Mouse (Mus musculus): Measurements from ENCODE around the gene Gmppa. TPM values are rescaled to one million over a fixed set of nuclear protein-coding genes. Genes with fewer than 3 reads are reported as not detected.

Gmppa gene
- polyA plus RNA-seq, 1 experiment from 2014 or later, result 49.1 TPM

GRCm38 (mm10) chr1:75400493-75401115 is 35.1 kb upstream of the Gmppa start:
- peaks cover 29% of the 10 kb centered on the region for H3K4me1 ChIP-seq (replicated peaks)
- ATAC-seq (ENCODE audit: insufficient number of reproducible peaks, insufficient read depth, low FRiP score, low TSS enrichment, low read depth), result no peak

DNA sequence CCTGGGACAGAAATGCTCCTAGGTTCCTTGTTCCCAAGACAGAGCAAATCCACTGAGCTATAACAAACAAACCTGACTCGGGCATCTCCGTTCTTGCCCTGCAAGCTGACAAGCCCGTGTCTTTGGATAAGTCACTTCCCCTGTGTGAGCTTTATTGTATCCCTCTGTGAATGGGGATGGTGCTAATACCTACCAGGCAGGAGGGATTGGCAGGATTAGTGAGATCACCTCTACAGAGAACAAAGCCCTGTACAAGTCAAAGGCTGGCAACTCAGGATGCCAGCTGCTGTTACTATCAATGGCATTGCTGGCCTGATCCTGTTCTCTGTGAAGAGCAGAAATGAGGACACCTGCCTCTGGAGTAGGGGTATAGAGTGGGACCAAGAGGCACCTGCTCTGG is 30.2 kb upstream of the Gmppa start:
- Histone ChIP-seq H3K9ac (replicated peaks) (no peak overlapping the region), H3K27ac (no peak overlapping the region), H3K4me3 (replicated peaks) (no peak overlapping the region), H3K9me3 (no peaks in the 10 kb centered on the region), H3K4me1 (replicated peaks) (peaks cover 4% of the 10 kb centered on the region), H3K4me2 (no peak overlapping the region), H3K36me3 (peaks cover 74% of the 10 kb centered on the region), H3K27me3 (no peaks in the 10 kb centered on the region; the same call in 1 of the 2 replicates)
- ATAC-seq (ENCODE audit: insufficient number of reproducible peaks, insufficient read depth, low FRiP score, low TSS enrichment, low read depth), result no peak
- WGBS, result 83% methylated on average over 3 of the region's 3 CpGs

More at GRCm38 (mm10) chr1:75400493-75401115, 35.1 kb upstream of the Gmppa start:
- 39% methylated on average over 6 of the region's 6 CpGs for WGBS
- Histone ChIP-seq H3K9me3 (no peaks in the 10 kb centered on the region), H3K4me2 (peak overlapping the region; percentile 60), H3K4me3 (replicated peaks) (peak overlapping the region; percentile 26), H3K27ac (peak overlapping the region; percentile 89), H3K27me3 (no peaks in the 10 kb centered on the region), H3K36me3 (peaks cover 63% of the 10 kb centered on the region), H3K9ac (replicated peaks) (peak overlapping the region; percentile 48; the same call in 1 of the 2 replicates)

DNA sequence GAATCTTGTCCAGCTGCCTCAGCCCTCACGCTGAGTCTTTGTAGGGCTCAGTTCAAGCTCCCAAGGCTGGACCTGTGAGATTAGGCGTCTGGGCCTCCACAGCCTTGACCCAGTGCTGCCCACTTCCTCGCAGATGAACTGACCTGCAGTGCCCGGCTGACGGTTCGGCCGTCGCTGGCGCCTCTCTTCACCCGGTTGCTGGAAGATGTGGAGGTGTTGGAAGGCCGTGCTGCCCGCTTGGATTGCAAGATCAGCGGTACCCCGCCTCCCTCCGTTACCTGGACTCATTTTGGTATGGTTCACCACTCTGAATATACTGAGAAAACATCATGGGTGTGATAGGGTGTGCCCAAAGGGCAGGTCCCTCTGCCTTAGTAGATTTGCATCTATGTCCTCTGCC is 29.6 kb upstream of the Gmppa start:
- 96% methylated on average over 15 of the region's 15 CpGs for WGBS
- Histone ChIP-seq H3K9ac (replicated peaks) (no peak overlapping the region), H3K4me2 (no peak overlapping the region), H3K4me1 (replicated peaks) (no peaks in the 10 kb centered on the region), H3K9me3 (no peaks in the 10 kb centered on the region), H3K36me3 (peaks cover 73% of the 10 kb centered on the region), H3K27ac (no peak overlapping the region), H3K4me3 (replicated peaks) (no peak overlapping the region), H3K27me3 (no peaks in the 10 kb centered on the region; the same call in 1 of the 2 replicates)
- ATAC-seq (ENCODE audit: insufficient number of reproducible peaks, insufficient read depth, low FRiP score, low TSS enrichment, low read depth), result no peak

DNA sequence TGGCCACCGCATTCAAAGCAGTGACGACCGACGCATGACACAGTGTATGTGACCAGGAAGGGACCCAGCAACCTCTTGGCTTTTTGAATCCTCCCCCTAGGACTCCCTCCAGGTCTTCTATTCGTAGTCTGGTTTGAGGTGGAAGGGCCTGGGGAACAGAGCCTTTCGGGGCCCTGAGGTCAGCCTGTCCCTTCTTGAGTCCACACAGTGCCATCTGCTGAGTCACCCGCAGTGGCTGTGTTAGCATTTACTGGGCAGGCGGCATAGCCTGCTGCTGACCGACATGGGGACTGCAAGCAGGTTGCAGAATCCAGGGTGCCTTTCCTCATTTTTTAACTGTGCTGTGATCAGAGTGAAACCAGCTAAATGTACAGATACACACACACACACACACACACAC is 28.7 kb upstream of the Gmppa start:
- ATAC-seq (ENCODE audit: insufficient number of reproducible peaks, insufficient read depth, low FRiP score, low TSS enrichment, low read depth), result no peak
- H3K4me2 ChIP-seq, result no peak overlapping the region
- no peaks in the 10 kb centered on the region for H3K9me3 ChIP-seq
- no peak overlapping the region for H3K4me3 ChIP-seq (replicated peaks)
- WGBS, result 89% methylated on average over 9 of the region's 9 CpGs
- peaks cover 66% of the 10 kb centered on the region for H3K36me3 ChIP-seq
- no peak overlapping the region for H3K9ac ChIP-seq (replicated peaks)
- no peak overlapping the region for H3K27ac ChIP-seq
- no peaks in the 10 kb centered on the region for H3K4me1 ChIP-seq (replicated peaks)
- H3K27me3 ChIP-seq, result no peaks in the 10 kb centered on the region; the same call in 1 of the 2 replicates

DNA sequence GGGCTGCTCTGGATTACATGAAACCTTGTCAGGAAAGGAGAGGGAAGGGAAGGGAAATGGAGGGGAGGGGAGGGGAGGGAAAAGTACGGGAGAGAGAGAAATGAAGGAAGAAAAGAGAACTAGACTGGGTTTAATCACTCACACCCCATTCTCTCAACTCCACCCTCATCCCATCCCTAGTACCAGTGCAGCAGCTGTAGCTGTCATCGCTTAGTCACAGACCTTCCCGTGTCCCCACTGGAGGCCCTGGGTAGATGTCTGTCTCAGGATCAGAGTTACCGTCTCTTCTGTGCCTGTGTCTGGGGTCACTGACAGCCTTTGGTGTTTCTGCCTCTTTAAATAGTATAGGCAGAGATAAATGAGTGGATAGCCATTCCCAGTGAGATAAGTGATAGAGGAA is 27.5 kb upstream of the Gmppa start:
- Histone ChIP-seq H3K9ac (replicated peaks) (no peak overlapping the region), H3K27me3 (no peaks in the 10 kb centered on the region; the same call in 1 of the 2 replicates), H3K4me1 (replicated peaks) (no peaks in the 10 kb centered on the region), H3K9me3 (no peaks in the 10 kb centered on the region), H3K36me3 (peaks cover 55% of the 10 kb centered on the region), H3K27ac (no peak overlapping the region), H3K4me3 (replicated peaks) (no peak overlapping the region), H3K4me2 (no peak overlapping the region)
- no peak for ATAC-seq (ENCODE audit: insufficient number of reproducible peaks, insufficient read depth, low FRiP score, low TSS enrichment, low read depth)
- WGBS, result 77% methylated on average over 4 of the region's 4 CpGs

GRCm38 (mm10) chr1:75409950-75410349 is 25.8 kb upstream of the Gmppa start:
- no peaks in the 10 kb centered on the region for H3K4me1 ChIP-seq (replicated peaks)
- ATAC-seq (ENCODE audit: insufficient number of reproducible peaks, insufficient read depth, low FRiP score, low TSS enrichment, low read depth), result no peak
- 91% methylated on average over 7 of the region's 7 CpGs for WGBS

GRCm38 (mm10) chr1:75412196-75412595 is 23.5 kb upstream of the Gmppa start:
- ATAC-seq (ENCODE audit: insufficient number of reproducible peaks, insufficient read depth, low FRiP score, low TSS enrichment, low read depth), result no peak
- Histone ChIP-seq H3K9me3 (no peaks in the 10 kb centered on the region), H3K27me3 (no peaks in the 10 kb centered on the region), H3K4me3 (replicated peaks) (no peak overlapping the region), H3K4me2 (no peak overlapping the region), H3K9ac (replicated peaks) (no peak overlapping the region), H3K4me1 (replicated peaks) (no peaks in the 10 kb centered on the region), H3K27ac (no peak overlapping the region), H3K36me3 (peaks cover 46% of the 10 kb centered on the region)
- WGBS, result 89% methylated on average over 3 of the region's 3 CpGs

More at GRCm38 (mm10) chr1:75409950-75410349, 25.8 kb upstream of the Gmppa start:
- H3K4me3 ChIP-seq (replicated peaks), result no peak overlapping the region
- H3K27me3 ChIP-seq, result no peaks in the 10 kb centered on the region; the same call in 1 of the 2 replicates
- no peak overlapping the region for H3K9ac ChIP-seq (replicated peaks)
- peaks cover 47% of the 10 kb centered on the region for H3K36me3 ChIP-seq
- no peak overlapping the region for H3K4me2 ChIP-seq
- H3K9me3 ChIP-seq, result no peaks in the 10 kb centered on the region
- H3K27ac ChIP-seq, result no peak overlapping the region

- H3K9me3 ChIP-seq, result no peaks in the 10 kb centered on the region
- no peak overlapping the region for H3K9ac ChIP-seq (replicated peaks)
- no peak for ATAC-seq (ENCODE audit: insufficient number of reproducible peaks, insufficient read depth, low FRiP score, low TSS enrichment, low read depth)
- H3K4me3 ChIP-seq (replicated peaks), result no peak overlapping the region
- WGBS, result 58% methylated on average over 3 of the region's 3 CpGs
- peaks cover 49% of the 10 kb centered on the region for H3K36me3 ChIP-seq
- H3K4me2 ChIP-seq, result no peak overlapping the region
- H3K4me1 ChIP-seq (replicated peaks), result no peaks in the 10 kb centered on the region
- H3K27me3 ChIP-seq, result no peaks in the 10 kb centered on the region
- H3K27ac ChIP-seq, result no peak overlapping the region
Observed at GRCm38 (mm10) chr1:75413749-75414148, 22.0 kb upstream of the Gmppa start.

GRCm38 (mm10) chr1:75421794-75422193 is 13.9 kb upstream of the Gmppa start:
- 5% methylated on average over 18 of the region's 20 CpGs for WGBS
- no peak for ATAC-seq (ENCODE audit: insufficient number of reproducible peaks, insufficient read depth, low FRiP score, low TSS enrichment, low read depth)
- peaks cover 55% of the 10 kb centered on the region for H3K27me3 ChIP-seq

DNA sequence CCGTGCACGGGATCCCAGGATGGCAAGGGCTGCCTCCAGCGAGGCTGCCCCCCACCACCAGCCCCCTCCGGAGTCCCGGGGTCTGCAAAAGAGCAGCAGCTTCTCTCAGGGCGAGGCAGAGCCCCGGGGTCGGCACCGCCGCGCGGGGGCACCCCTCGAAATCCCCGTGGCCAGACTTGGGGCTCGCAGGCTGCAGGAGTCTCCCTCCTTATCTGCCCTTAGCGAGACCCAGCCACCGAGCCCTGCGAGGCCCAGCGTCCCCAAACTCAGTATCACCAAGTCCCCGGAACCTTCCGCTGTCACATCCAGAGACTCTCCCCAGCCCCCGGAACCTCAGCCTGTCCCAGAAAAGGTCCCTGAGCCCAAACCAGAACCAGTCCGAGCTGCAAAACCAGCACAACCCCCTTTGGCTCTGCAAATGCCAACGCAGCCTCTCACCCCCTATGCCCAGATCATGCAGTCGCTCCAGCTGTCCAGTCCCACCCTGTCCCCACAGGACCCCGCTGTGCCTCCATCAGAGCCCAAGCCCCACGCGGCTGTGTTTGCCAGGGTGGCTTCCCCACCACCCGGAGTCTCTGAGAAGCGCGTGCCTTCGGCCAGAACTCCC is 13.4 kb upstream of the Gmppa start:
- peaks cover 31% of the 10 kb centered on the region for H3K4me1 ChIP-seq (replicated peaks)
- peak overlapping the region; percentile 41 for H3K4me3 ChIP-seq (replicated peaks)
- H3K36me3 ChIP-seq, result peaks cover 12% of the 10 kb centered on the region; the same call in 1 of the 2 replicates
- peak overlapping the region; percentile 53 for H3K9ac ChIP-seq (replicated peaks)
- no peaks in the 10 kb centered on the region for H3K9me3 ChIP-seq
- H3K27ac ChIP-seq, result no peak overlapping the region
- H3K4me2 ChIP-seq, result peak overlapping the region; percentile 75
- H3K27me3 ChIP-seq, result peaks cover 59% of the 10 kb centered on the region
- WGBS, result 5% methylated on average over 32 of the region's 32 CpGs
- ATAC-seq (ENCODE audit: insufficient number of reproducible peaks, insufficient read depth, low FRiP score, low TSS enrichment, low read depth), result peak; percentile 33; the same call in 1 of the 2 replicates

More at GRCm38 (mm10) chr1:75421794-75422193, 13.9 kb upstream of the Gmppa start:
- H3K4me3 ChIP-seq (replicated peaks), result peak overlapping the region; percentile 41
- peak overlapping the region; percentile 75 for H3K4me2 ChIP-seq
- H3K9ac ChIP-seq (replicated peaks), result peak overlapping the region; percentile 28; the same call in 1 of the 2 replicates
- H3K4me1 ChIP-seq (replicated peaks), result peaks cover 31% of the 10 kb centered on the region
- H3K27ac ChIP-seq, result no peak overlapping the region
- no peaks in the 10 kb centered on the region for H3K9me3 ChIP-seq
- H3K36me3 ChIP-seq, result peaks cover 16% of the 10 kb centered on the region

DNA sequence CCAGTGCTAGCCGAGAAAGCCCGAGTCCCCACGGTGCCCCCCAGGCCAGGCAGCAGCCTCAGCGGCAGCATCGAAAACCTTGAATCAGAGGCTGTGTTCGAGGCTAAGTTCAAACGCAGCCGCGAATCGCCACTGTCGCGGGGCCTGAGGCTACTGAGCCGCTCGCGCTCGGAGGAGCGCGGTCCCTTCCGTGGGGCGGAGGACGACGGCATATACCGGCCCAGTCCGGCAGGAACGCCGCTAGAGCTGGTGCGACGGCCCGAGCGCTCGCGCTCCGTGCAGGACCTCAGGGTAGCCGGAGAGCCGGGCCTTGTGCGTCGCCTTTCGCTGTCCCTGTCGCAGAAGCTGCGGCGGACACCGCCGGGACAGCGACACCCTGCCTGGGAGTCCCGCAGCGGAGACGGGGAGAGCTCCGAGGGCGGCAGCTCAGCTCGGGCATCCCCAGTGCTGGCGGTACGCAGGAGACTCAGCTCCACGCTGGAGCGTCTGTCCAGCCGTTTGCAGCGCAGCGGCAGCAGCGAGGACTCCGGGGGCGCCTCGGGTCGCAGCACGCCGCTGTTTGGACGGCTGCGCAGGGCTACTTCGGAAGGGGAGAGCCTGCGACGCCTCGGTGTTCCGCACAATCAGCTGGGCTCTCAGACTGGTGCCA is 12.8 kb upstream of the Gmppa start:
- peaks cover 31% of the 10 kb centered on the region for H3K4me1 ChIP-seq (replicated peaks)
- WGBS, result 2% methylated on average over 71 of the region's 71 CpGs
- H3K27me3 ChIP-seq, result peaks cover 59% of the 10 kb centered on the region
- peak overlapping the region; percentile 75 for H3K4me2 ChIP-seq
- peak overlapping the region; percentile 41 for H3K4me3 ChIP-seq (replicated peaks)
- no peaks in the 10 kb centered on the region for H3K9me3 ChIP-seq
- H3K36me3 ChIP-seq, result peaks cover 6% of the 10 kb centered on the region; the same call in 1 of the 2 replicates
- peak overlapping the region; percentile 53 for H3K9ac ChIP-seq (replicated peaks)
- ATAC-seq (ENCODE audit: insufficient number of reproducible peaks, insufficient read depth, low FRiP score, low TSS enrichment, low read depth), result peak; percentile 49; the same call in 1 of the 2 replicates
- no peak overlapping the region for H3K27ac ChIP-seq

All from limb, embryonic 12.5 days (tissue).